Mouse (Mus musculus) erythroblast, embryonic 14.5 days (primary cell): ENCODE measurements around the gene Zfp69. TPM values are rescaled to one million over a fixed set of nuclear protein-coding genes. Genes with fewer than 3 reads are reported as not detected.

ENCODE experiments used
- H3K27me3 ChIP-seq: 2 replicates; pipeline ENCODE4 v1.6.1; 2012; ENCODE audit warnings: inconsistent platforms; ENCODE audit not compliant: control insufficient read depth
- H3K36me3 ChIP-seq: 2 replicates; pipeline ENCODE4 v1.6.1; 2012; ENCODE audit warnings: mild to moderate bottlenecking, inconsistent platforms; ENCODE audit not compliant: control insufficient read depth
- H3K4me1 ChIP-seq: 2 replicates; pipeline ENCODE4 v1.6.1; 2012; ENCODE audit warnings: inconsistent platforms; ENCODE audit not compliant: control insufficient read depth
- H3K4me3 ChIP-seq: replicated peaks from 2 replicates; pipeline ENCODE3; 2012; ENCODE audit warnings: moderate library complexity, mild to moderate bottlenecking, inconsistent platforms
- H3K9me3 ChIP-seq: 2 replicates; pipeline ENCODE4 v1.6.1; 2012; ENCODE audit warnings: low read length, inconsistent platforms, mixed read lengths; ENCODE audit not compliant: control insufficient read depth
- GATA1 ChIP-seq: IDR thresholded peaks from 2 replicates; pipeline ENCODE4 v1.6.1; 2012; ENCODE audit warnings: low read length, inconsistent platforms, mixed read lengths
- TAL1 ChIP-seq: IDR thresholded peaks from 3 replicates; pipeline ENCODE4 v1.6.1; 2012; ENCODE audit warnings: low read length, inconsistent platforms, mixed read lengths
- polyA plus RNA-seq: library from polyadenylated mRNA; stranded (reverse); fragments of >175 nt; gene quantifications from 2 replicates; pipeline ENCODE4 v1.2.3, GENCODE M21; 2012

Gene Zfp69
- polyA plus RNA-seq, 1 experiment, result 0.08 TPM

GRCm38 (mm10) chr4:120971842-120972241 is 20.3 kb upstream of the Zfp69 start:
- Histone ChIP-seq H3K4me3 (no peak overlapping the region), H3K9me3 (no peaks in the 10 kb centered on the region), H3K36me3 (peaks cover 96% of the 10 kb centered on the region), H3K4me1 (no peaks in the 10 kb centered on the region), H3K27me3 (no peaks in the 10 kb centered on the region)
- no peak for TF ChIP-seq TAL1
- no peak for TF ChIP-seq GATA1

- Histone ChIP-seq H3K36me3 (peaks cover 79% of the 10 kb centered on the region), H3K9me3 (no peaks in the 10 kb centered on the region), H3K27me3 (no peaks in the 10 kb centered on the region), H3K4me3 (no peak overlapping the region), H3K4me1 (no peaks in the 10 kb centered on the region)
- no peak for TF ChIP-seq GATA1
- no peak for TF ChIP-seq TAL1
These were observed 18.1 kb upstream of the Zfp69 start for GRCm38 (mm10) chr4:120969382-120970146.

- Histone ChIP-seq H3K9me3 (no peaks in the 10 kb centered on the region), H3K4me1 (no peaks in the 10 kb centered on the region), H3K4me3 (no peak overlapping the region), H3K27me3 (no peaks in the 10 kb centered on the region), H3K36me3 (peaks cover 68% of the 10 kb centered on the region)
- TF ChIP-seq TAL1 (no peak), GATA1 (no peak)
These were observed 17.0 kb upstream of the Zfp69 start for GRCm38 (mm10) chr4:120968486-120968885.

- Histone ChIP-seq H3K4me3 (no peak overlapping the region), H3K36me3 (no peaks in the 10 kb centered on the region), H3K4me1 (peaks cover 25% of the 10 kb centered on the region), H3K27me3 (no peaks in the 10 kb centered on the region), H3K9me3 (no peaks in the 10 kb centered on the region)
- TF ChIP-seq GATA1 (no peak), TAL1 (no peak)
These were observed 4.1 kb upstream of the Zfp69 start for GRCm38 (mm10) chr4:120955586-120955985.

GRCm38 (mm10) chr4:120953667-120954066 is 2.2 kb upstream of the Zfp69 start:
- H3K9me3 ChIP-seq, result no peaks in the 10 kb centered on the region
- H3K4me3 ChIP-seq, result no peak overlapping the region
- H3K36me3 ChIP-seq, result no peaks in the 10 kb centered on the region
- no peak for TF ChIP-seq TAL1
- no peak for TF ChIP-seq GATA1
- no peaks in the 10 kb centered on the region for H3K27me3 ChIP-seq
- peaks cover 30% of the 10 kb centered on the region for H3K4me1 ChIP-seq

GRCm38 (mm10) chr4:120953038-120953437 is 1.5 kb upstream of the Zfp69 start:
- Histone ChIP-seq H3K4me3 (no peak overlapping the region), H3K4me1 (peaks cover 30% of the 10 kb centered on the region), H3K27me3 (no peaks in the 10 kb centered on the region), H3K36me3 (no peaks in the 10 kb centered on the region; the same call in 1 of the 2 replicates), H3K9me3 (no peaks in the 10 kb centered on the region)
- TF ChIP-seq GATA1, result no peak
- no peak for TF ChIP-seq TAL1

GRCm38 (mm10) chr4:120952163-120952562 is 664 bp upstream of the Zfp69 start:
- Histone ChIP-seq H3K4me3 (peak overlapping the region; percentile 90), H3K27me3 (no peaks in the 10 kb centered on the region), H3K4me1 (peaks cover 30% of the 10 kb centered on the region), H3K9me3 (no peaks in the 10 kb centered on the region), H3K36me3 (peaks cover 3% of the 10 kb centered on the region; the same call in 1 of the 2 replicates)
- TF ChIP-seq TAL1 (no peak), GATA1 (no peak)

GRCm38 (mm10) chr4:120950763-120951427 is 604 bp downstream of the Zfp69 start:
- Histone ChIP-seq H3K27me3 (no peaks in the 10 kb centered on the region), H3K36me3 (peaks cover 9% of the 10 kb centered on the region), H3K4me3 (peak overlapping the region; percentile 90), H3K4me1 (peaks cover 30% of the 10 kb centered on the region), H3K9me3 (no peaks in the 10 kb centered on the region)
- TF ChIP-seq TAL1, result no peak
- no peak for TF ChIP-seq GATA1

- peaks cover 9% of the 10 kb centered on the region for H3K36me3 ChIP-seq
- TF ChIP-seq TAL1, result no peak
- TF ChIP-seq GATA1, result no peak
- H3K9me3 ChIP-seq, result no peaks in the 10 kb centered on the region
- no peak overlapping the region for H3K4me3 ChIP-seq
- H3K27me3 ChIP-seq, result no peaks in the 10 kb centered on the region
- peaks cover 30% of the 10 kb centered on the region for H3K4me1 ChIP-seq
These were observed 2.6 kb downstream of the Zfp69 start for GRCm38 (mm10) chr4:120948938-120949337.
